Mouse (Mus musculus): Measurements from ENCODE around the gene Txnrd2. TPM values are rescaled to one million over a fixed set of nuclear protein-coding genes. Genes with fewer than 3 reads are reported as not detected.

Gene Txnrd2
- total and polyA plus RNA-seq, 3 experiments: 14.6 to 24.1 (median 22.0) TPM

DNA sequence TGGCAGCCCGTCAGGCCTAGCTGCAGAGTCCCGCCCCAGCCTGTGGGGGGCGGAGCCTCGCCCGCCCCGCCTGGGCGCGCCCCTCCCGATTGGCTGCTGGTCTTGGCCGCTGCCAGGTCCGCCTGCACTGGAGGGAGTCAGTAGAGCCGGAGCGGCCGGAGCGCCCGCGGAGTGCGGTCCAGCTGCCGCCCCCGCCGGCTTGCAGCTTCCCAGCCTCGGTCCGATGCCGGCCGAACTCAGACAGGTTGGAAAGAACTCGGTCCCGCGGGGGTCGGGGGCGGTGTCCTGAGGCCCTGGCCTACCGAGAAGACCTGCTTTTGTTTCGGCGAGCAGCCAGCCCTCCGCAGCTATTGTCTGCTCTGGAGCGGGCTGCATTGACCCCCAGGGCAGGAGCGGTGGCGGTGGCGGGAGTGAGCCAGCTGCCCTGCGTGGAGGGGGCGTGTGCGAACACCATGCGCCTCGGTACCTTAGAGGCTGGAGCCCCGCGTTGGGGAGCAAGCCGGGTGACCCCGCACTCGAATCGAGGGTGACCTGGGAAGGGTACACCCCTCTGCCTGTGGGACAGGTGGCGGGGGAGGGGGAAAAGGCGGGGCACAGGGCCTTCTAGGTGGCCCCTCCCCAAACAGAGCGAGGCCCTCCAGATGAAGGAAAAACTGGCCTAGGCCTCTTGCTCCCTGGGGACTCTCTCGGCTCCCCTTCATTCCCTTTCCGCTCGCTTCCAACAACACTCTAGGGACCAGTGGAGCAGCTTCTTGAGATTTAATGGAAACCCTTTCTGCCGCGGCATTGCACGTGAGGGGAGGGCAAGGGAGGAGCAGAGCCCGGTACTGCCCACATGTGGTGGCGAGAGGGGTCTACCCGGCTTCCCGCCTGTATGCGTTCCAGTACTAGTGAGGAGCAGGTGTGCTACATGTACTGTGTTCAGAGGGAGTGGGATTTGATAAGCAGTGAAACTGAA is 33.4 kb upstream of the Txnrd2 start (continued):
- TF ChIP-seq MAFK (IDR thresholded peaks at IDR 0.05; ENCODE audit: insufficient replicate concordance, low read length): no peak
- no peak for TF ChIP-seq PAX5 (IDR thresholded peaks at IDR 0.05; ENCODE audit: low read length)
- TF ChIP-seq SMC3 (IDR thresholded peaks at IDR 0.05; ENCODE audit: low read depth, low read length): peak; percentile 52
- peak; percentile 63; the same call in 1 of the 2 replicates for TF ChIP-seq ZMIZ1 (IDR thresholded peaks at IDR 0.05; ENCODE audit: low read depth, low read length)
- peak; percentile 76 for TF ChIP-seq MXI1 (IDR thresholded peaks at IDR 0.05; ENCODE audit: low read depth, low read length)
- no peak for TF ChIP-seq E2F4 (IDR thresholded peaks at IDR 0.05; ENCODE audit: insufficient replicate concordance, low read depth, low read length)
- peak; percentile 65 for TF ChIP-seq POLR2A (IDR thresholded peaks at IDR 0.05; ENCODE audit: low read depth, low read length)
- no peak for TF ChIP-seq GABPA (IDR thresholded peaks at IDR 0.05; ENCODE audit: insufficient replicate concordance, low read depth, low read length)
- no peak; the same call in none of the 2 replicates for TF ChIP-seq IRF4 (IDR thresholded peaks at IDR 0.05; ENCODE audit: low read depth, low read length)
- no peak for TF ChIP-seq KAT2A (IDR thresholded peaks at IDR 0.05; ENCODE audit: insufficient replicate concordance, low read length)
- TF ChIP-seq ZNF384 (IDR thresholded peaks at IDR 0.05; ENCODE audit: low read depth, low read length): no peak
- TF ChIP-seq POLR2AphosphoS2 (IDR thresholded peaks at IDR 0.05; ENCODE audit: low read depth, low read length): no peak
- TF ChIP-seq TCF12 (IDR thresholded peaks at IDR 0.05; ENCODE audit: low read depth, low read length): 0 out of 2 replicates have a peak, but pooled peaks have one; percentile 44
- TF ChIP-seq RCOR1 (conservative IDR thresholded peaks at IDR 0.05; ENCODE audit: low read depth, low read length): no peak
- TF ChIP-seq MYC (IDR thresholded peaks at IDR 0.05; ENCODE audit: low read depth, low read length): no peak; the same call in 1 of the 2 replicates
- peak; percentile 76 for TF ChIP-seq SIN3A (IDR thresholded peaks at IDR 0.05; ENCODE audit: low read length)
- peak in 1 of 2 experiments; percentile 67; a peak in 2 of 4 replicates for TF ChIP-seq CTCF (conservative IDR thresholded peaks at IDR 0.05 in 1 of 2, IDR thresholded peaks at IDR 0.05 in 1 of 2; ENCODE audit: low read depth in 2 of 2, low read length in 2 of 2)
- no peak for TF ChIP-seq JUND (conservative IDR thresholded peaks at IDR 0.05; ENCODE audit: low read depth, low read length)
- TF ChIP-seq UBTF (IDR thresholded peaks at IDR 0.05; ENCODE audit: low read depth, low read length): peak; percentile 90
- no peak for TF ChIP-seq CHD2 (IDR thresholded peaks at IDR 0.05; ENCODE audit: low read length)

DNA sequence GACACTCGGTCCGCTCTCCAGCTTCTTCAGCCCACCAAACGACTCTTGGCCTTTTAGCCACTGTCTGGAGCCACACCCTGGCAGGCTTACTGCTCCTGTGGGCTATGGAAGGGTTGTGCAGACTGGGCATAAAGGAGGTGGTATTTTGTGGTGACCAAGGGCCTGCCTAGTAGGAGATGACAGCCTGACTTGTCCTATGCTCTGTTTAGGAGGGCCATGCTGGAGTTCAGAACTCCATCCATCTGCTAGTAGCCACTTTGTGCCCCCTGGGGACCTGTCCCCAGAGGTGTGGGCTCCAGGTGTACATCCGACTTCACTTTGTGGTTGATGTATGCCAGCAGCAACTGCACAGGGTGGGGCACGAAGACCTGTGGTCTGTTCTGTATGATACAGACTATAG is 32.6 kb upstream of the Txnrd2 start:
- Histone ChIP-seq H3K4me1 (ENCODE audit: control insufficient read depth in 1 of 2, insufficient read depth in 2 of 2) (peaks cover 18 to 42% of the 10 kb centered on the region in 2 experiments), H3K9ac (ENCODE audit: insufficient read depth, low read depth) (no peak overlapping the region), H3K79me2 (replicated peaks; ENCODE audit: control insufficient read depth, extremely low read depth, insufficient read depth, poor library complexity, severe bottlenecking) (no peaks in the 10 kb centered on the region), H3K36me3 (replicated peaks in 1 of 2; ENCODE audit: control insufficient read depth in 1 of 2, insufficient read depth in 1 of 2, low read length in 1 of 2) (peaks cover 0 to 11% of the 10 kb centered on the region in 2 experiments), H3K27ac (ENCODE audit: insufficient read depth, low read depth) (no peak overlapping the region), H3K4me2 (ENCODE audit: insufficient read depth, low read depth, poor library complexity, severe bottlenecking) (no peak overlapping the region), H3K4me3 (replicated peaks in 1 of 3; ENCODE audit: low read depth in 2 of 3, low read length in 2 of 3, poor library complexity in 1 of 3) (no peak overlapping the region), H3K9me3 (replicated peaks; ENCODE audit: low read length) (no peaks in the 10 kb centered on the region), H3K27me3 (replicated peaks) (peaks cover 15% of the 10 kb centered on the region)
- dilution Hi-C loops (cut with MboI; ENCODE audit: extremely low pct_ligation_motif_present, extremely low pct_unique_long_range_greater_than_20kb, low sequenced_read_pairs) (no loop called here), in situ Hi-C loops (cut with MboI; ENCODE audit: low pct_ligation_motif_present, low pct_unique_long_range_greater_than_20kb, low sequenced_read_pairs) (no loop called here)
- no peak for TF ChIP-seq MEF2A (IDR thresholded peaks at IDR 0.05; ENCODE audit: borderline replicate concordance, low read depth, low read length)
- no peak for TF ChIP-seq POLR2AphosphoS2 (IDR thresholded peaks at IDR 0.05; ENCODE audit: low read depth, low read length)
- TF ChIP-seq MAX (IDR thresholded peaks at IDR 0.05; ENCODE audit: low read length): no peak
- TF ChIP-seq TCF12 (IDR thresholded peaks at IDR 0.05; ENCODE audit: low read depth, low read length): no peak
- TF ChIP-seq SIN3A (IDR thresholded peaks at IDR 0.05; ENCODE audit: low read length): no peak
- no peak for TF ChIP-seq ELF1 (IDR thresholded peaks at IDR 0.05; ENCODE audit: low read depth, low read length)
- no peak for TF ChIP-seq PAX5 (IDR thresholded peaks at IDR 0.05; ENCODE audit: low read length)
- TF ChIP-seq UBTF (IDR thresholded peaks at IDR 0.05; ENCODE audit: low read depth, low read length): no peak
- TF ChIP-seq HCFC1 (IDR thresholded peaks at IDR 0.05; ENCODE audit: low read depth, low read length): no peak
- no peak for TF ChIP-seq USF1 (IDR thresholded peaks at IDR 0.05; ENCODE audit: low read depth, low read length)
- TF ChIP-seq ZC3H11A (IDR thresholded peaks at IDR 0.05; ENCODE audit: low read depth, low read length): no peak
- TF ChIP-seq MAZ (IDR thresholded peaks at IDR 0.05; ENCODE audit: low read depth, low read length): no peak
- TF ChIP-seq JUND (conservative IDR thresholded peaks at IDR 0.05; ENCODE audit: low read depth, low read length): no peak
- no peak for TF ChIP-seq RAD21 (IDR thresholded peaks at IDR 0.05; ENCODE audit: low read depth, low read length)
- no peak for TF ChIP-seq JUN (IDR thresholded peaks at IDR 0.05; ENCODE audit: insufficient read depth, low read depth, low read length)
- no peak for TF ChIP-seq BHLHE40 (IDR thresholded peaks at IDR 0.05; ENCODE audit: low read depth, low read length)
- DNase-seq (ENCODE audit: extremely low read depth): no peak
